Mouse (Mus musculus) hindbrain, embryonic 10.5 days (tissue): ENCODE measurements around the gene Hint1. TPM values are rescaled to one million over a fixed set of nuclear protein-coding genes. Genes with fewer than 3 reads are reported as not detected.

Experiments
- DNase-seq: peaks from one replicate; pipeline ENCODE4 v3.0.0-alpha.2; 2017; ENCODE audit warnings: low spot score
- H3K27ac ChIP-seq: fragments of 300-500 bp; sonication (generic); 2 replicates; pipeline ENCODE4 v1.5.1; 2016; ENCODE audit warnings: mild to moderate bottlenecking, moderate library complexity
- H3K27me3 ChIP-seq: fragments of 300-500 bp; sonication (generic); 2 replicates; pipeline ENCODE4 v1.6.1; 2016; ENCODE audit warnings: mild to moderate bottlenecking; ENCODE audit not compliant: poor library complexity, insufficient read depth, severe bottlenecking
- H3K36me3 ChIP-seq: fragments of 300-500 bp; sonication (generic); 2 replicates; pipeline ENCODE4 v1.6.1; 2016; ENCODE audit warnings: mild to moderate bottlenecking, moderate library complexity
- H3K4me1 ChIP-seq: fragments of 300-500 bp; sonication (generic); replicated peaks from 2 replicates; pipeline ENCODE4 v1.6.1; 2016; ENCODE audit warnings: mild to moderate bottlenecking
- H3K4me3 ChIP-seq: fragments of 300-500 bp; sonication (generic); 2 replicates; pipeline ENCODE4 v1.5.1; 2016; ENCODE audit warnings: mild to moderate bottlenecking, moderate library complexity
- H3K9me3 ChIP-seq: fragments of 300-500 bp; sonication (generic); 2 replicates; pipeline ENCODE4 v1.6.1; 2016; ENCODE audit warnings: mild to moderate bottlenecking, moderate library complexity
- WGBS: fragments of 180-500 bp; shearing (Covaris S2); methylation state at CpG from one replicate; pipeline ENCODE4 v1.1.7; 2016; 5-methylcytosine and 5-hydroxymethylcytosine counted together
- polyA plus RNA-seq: library from polyadenylated mRNA; unstranded; fragments of >200 nt; fragmentation: Nextera tagmentation; extraction: Ambion mirVana; gene quantifications from 2 replicates; pipeline ENCODE4 v1.2.1, GENCODE M21; 2016

Gene Hint1
- polyA plus RNA-seq, 1 experiment from 2014 or later: 627 TPM

DNA sequence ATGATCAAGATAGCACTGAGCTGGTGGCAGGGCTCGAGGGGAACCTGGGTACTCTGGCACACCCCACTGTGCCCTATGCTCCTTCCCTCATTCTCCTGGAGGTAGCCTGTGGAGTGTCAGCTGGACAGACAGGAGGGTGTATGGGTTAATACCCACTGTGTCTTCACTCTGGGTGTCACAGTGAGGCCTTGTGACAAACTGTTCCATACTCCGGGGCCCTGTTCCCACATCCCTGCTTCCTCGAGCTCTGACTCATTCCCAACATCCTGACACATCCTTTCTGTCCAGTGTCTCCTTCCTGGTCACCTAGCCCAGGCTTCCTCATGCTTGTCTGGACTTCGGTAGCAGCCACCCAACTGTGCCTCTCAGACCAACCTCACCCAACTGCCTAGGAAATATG lies 40.3 kb downstream of the Hint1 start:
- Histone ChIP-seq H3K27ac (no peak overlapping the region), H3K9me3 (no peaks in the 10 kb centered on the region), H3K4me1 (peaks cover 34% of the 10 kb centered on the region), H3K36me3 (peaks cover 50% of the 10 kb centered on the region), H3K4me3 (no peak overlapping the region), H3K27me3 (peaks cover 6% of the 10 kb centered on the region; the same call in 1 of the 2 replicates)
- WGBS: 77% methylated on average over 4 of the region's 4 CpGs
- no peak for DNase-seq

GRCm38 (mm10) chr11:54907259-54907658 lies 41.1 kb downstream of the Hint1 start:
- 89% methylated on average over 5 of the region's 5 CpGs for WGBS

GRCm38 (mm10) chr11:54909273-54909672 lies 43.1 kb downstream of the Hint1 start:
- no peak overlapping the region for H3K4me3 ChIP-seq
- 94% methylated on average over 11 of the region's 11 CpGs for WGBS
- no peak overlapping the region for H3K27ac ChIP-seq
- H3K27me3 ChIP-seq: no peaks in the 10 kb centered on the region
- DNase-seq: no peak
- no peaks in the 10 kb centered on the region for H3K9me3 ChIP-seq
- peaks cover 12% of the 10 kb centered on the region for H3K4me1 ChIP-seq
- H3K36me3 ChIP-seq: peaks cover 76% of the 10 kb centered on the region

More at GRCm38 (mm10) chr11:54907259-54907658, 41.1 kb downstream of the Hint1 start:
- peaks cover 33% of the 10 kb centered on the region for H3K4me1 ChIP-seq
- H3K27ac ChIP-seq: no peak overlapping the region
- H3K27me3 ChIP-seq: no peaks in the 10 kb centered on the region; the same call in 1 of the 2 replicates
- H3K36me3 ChIP-seq: peaks cover 58% of the 10 kb centered on the region
- no peak overlapping the region for H3K4me3 ChIP-seq
- no peak for DNase-seq
- H3K9me3 ChIP-seq: no peaks in the 10 kb centered on the region

DNA sequence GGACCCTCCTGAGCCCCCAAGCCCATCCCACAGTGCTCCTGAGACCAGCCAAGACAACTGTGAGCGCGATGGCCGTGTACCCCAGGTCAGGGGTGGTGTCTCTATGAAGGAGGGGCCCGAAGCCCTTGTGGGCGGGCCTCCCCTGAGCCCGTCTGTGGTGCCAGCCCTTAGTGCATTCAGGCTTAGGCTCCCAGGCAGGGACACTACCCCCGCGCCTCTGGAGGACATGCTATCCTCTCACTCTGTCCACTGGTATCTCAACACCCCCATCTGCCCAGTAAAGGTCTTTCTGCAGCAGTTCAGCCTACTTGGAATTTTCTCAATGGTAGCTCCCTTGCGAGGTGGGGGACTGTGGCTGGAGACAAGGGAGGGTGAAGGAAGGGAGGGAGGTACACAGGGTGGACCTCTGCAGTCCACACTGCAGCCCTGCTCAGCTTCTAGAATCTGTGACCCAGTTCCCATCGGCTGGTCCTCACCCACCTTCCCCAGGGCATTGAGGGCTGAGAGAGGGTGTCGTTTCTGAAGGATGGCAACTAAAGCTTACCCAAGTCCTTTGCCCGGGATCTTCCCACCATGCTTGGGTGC lies 44.0 kb downstream of the Hint1 start:
- Histone ChIP-seq H3K4me1 (peaks cover 6% of the 10 kb centered on the region; the same call in 1 of the 2 replicates), H3K4me3 (no peak overlapping the region), H3K9me3 (no peaks in the 10 kb centered on the region), H3K27me3 (no peaks in the 10 kb centered on the region), H3K36me3 (peaks cover 85% of the 10 kb centered on the region), H3K27ac (no peak overlapping the region)
- no peak for DNase-seq
- 89% methylated on average over 12 of the region's 12 CpGs for WGBS

DNA sequence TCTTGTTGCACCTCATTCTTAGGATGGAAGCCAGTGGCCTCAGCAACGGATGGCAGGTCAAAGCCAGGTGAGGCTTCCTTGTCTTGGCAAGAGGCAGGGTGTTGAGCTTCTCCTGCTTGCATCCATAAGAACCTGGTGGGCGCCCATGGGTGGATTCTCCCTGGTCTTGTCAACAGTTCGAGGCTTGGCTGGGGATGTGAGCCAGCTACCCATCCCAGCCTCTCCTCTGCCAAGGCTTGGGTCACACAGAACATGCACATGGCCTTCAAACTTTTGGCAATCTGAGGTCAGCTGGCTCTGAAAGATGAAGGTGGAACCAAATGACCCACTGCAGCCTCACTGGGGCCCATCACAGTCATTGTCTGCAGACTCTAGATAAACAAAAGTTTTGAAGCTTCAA lies 45.0 kb downstream of the Hint1 start:
- Histone ChIP-seq H3K4me3 (no peak overlapping the region), H3K36me3 (peaks cover 93% of the 10 kb centered on the region), H3K27ac (no peak overlapping the region), H3K9me3 (no peaks in the 10 kb centered on the region), H3K4me1 (peaks cover under 1% of the 10 kb centered on the region; the same call in 1 of the 2 replicates), H3K27me3 (no peaks in the 10 kb centered on the region)
- no peak for DNase-seq
- 88% methylated on average over 3 of the region's 3 CpGs for WGBS

DNA sequence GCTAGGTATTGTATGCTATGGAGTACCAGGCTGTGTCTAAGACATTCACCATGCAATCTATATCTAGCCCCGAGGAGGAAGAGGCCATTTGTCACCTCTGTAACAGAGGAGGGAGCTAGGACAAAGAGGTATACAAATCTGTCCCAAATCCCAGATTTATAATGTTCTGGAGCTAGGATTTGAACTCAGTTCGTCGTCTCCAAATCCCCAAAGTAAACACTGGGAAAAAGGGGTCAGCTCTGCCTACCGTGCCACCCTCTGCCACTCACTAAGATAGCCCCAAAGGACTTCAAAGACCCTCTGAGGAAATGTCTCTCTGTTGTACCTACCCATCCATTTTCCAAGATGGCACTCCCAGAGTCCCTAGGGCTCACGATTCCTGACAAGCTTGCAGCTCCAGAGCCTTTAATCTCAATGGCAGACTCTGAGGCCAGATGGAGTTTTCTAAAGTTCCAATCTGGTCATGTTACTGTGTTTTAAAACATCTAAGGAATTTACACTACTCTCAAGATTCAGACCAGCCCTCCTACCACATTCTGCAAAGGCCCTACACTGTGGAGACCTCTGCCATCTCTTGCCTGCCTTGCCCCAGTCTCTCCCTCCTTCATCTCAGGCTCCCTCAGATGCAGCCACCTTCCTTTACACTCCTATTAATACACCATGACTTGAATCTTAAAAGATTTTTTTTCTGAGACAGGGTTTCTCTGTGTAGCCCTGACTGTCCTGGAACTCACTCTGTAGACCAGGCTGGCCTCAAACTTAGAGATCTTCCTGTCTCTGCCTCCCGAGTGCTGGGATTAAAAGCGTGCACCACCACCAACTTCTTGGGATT lies 45.7 kb downstream of the Hint1 start:
- H3K36me3 ChIP-seq: peaks cover 95% of the 10 kb centered on the region
- H3K4me3 ChIP-seq: no peak overlapping the region
- H3K4me1 ChIP-seq: no peaks in the 10 kb centered on the region
- H3K27me3 ChIP-seq: no peaks in the 10 kb centered on the region
- H3K27ac ChIP-seq: no peak overlapping the region
- no peaks in the 10 kb centered on the region for H3K9me3 ChIP-seq
- WGBS: 91% methylated on average over 7 of the region's 7 CpGs
- no peak for DNase-seq

DNA sequence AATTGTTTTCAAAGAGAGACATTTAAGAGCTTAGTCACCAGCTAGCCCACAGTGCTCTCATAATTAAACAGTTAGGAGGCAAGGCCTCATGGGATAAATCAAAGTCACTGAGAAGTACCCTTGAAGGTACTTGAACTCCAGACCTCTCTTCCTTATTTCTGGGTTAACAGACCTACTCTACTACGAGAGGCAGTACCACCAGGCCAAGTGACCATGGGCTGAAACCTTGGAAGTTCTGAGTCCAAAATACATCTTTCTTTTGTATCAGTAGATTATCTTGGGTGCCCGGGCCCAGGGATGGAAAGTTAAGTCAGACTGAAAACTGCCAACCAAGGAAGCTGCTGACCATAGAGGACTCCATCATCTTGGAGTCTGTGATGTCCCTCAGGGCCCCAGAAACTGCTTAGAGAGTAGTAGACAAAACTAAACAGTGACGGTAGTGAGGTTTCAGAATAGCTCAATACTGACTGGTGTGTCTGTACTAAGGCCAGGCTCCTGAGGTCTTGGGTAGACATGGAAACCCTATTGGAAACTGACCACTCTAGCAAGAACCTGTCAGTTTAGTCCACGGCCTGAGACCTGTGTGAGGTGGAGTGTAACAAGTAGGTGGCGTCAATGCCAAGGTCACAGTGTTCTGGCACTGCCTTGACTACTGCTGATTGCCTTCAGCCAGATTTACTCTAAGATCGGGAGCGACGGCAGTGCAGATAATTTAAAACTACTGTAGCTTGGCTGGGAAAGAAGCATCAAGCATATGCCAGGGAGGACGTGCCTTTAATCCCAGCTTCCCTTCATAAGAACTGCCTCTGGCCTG lies 46.5 kb downstream of the Hint1 start:
- DNase-seq: no peak
- H3K4me3 ChIP-seq: no peak overlapping the region

GRCm38 (mm10) chr11:54913841-54914240 lies 47.7 kb downstream of the Hint1 start:
- H3K4me3 ChIP-seq: no peak overlapping the region
- DNase-seq: no peak
- no peaks in the 10 kb centered on the region for H3K4me1 ChIP-seq
- 0 out of 2 replicates have a peak, but pooled peaks cover 3% of the 10 kb centered on the region for H3K9me3 ChIP-seq
- H3K36me3 ChIP-seq: peaks cover 96% of the 10 kb centered on the region
- no peak overlapping the region for H3K27ac ChIP-seq
- 89% methylated on average over 5 of the region's 5 CpGs for WGBS
- H3K27me3 ChIP-seq: no peaks in the 10 kb centered on the region

More for the DNA sequence above, 46.5 kb downstream of the Hint1 start:
- Histone ChIP-seq H3K36me3 (peaks cover 95% of the 10 kb centered on the region), H3K4me1 (no peaks in the 10 kb centered on the region), H3K27me3 (no peaks in the 10 kb centered on the region), H3K9me3 (no peaks in the 10 kb centered on the region), H3K27ac (no peak overlapping the region)
- WGBS: 90% methylated on average over 9 of the region's 9 CpGs

DNA sequence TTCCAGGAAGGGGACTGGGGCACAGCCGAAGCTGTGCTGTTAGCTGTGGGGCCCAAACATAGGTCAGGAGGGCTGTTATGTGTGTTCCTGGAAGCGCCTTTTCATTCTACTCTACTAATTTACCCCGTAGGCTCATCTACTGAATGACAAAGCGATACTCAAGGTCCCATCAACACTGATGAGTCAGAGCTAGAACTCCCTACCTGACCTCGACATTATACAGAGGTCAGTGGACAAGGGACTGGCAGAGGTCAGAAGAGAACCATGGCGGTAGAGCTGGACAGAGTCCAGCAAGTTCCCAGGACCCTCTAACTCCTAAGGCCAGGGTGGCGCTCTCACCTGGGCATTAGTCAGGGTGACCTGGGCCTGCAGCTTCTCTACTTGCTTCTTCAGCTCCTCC lies 51.3 kb downstream of the Hint1 start:
- Histone ChIP-seq H3K4me3 (no peak overlapping the region), H3K27me3 (no peaks in the 10 kb centered on the region), H3K36me3 (peaks cover 92% of the 10 kb centered on the region), H3K9me3 (0 out of 2 replicates have a peak, but pooled peaks cover 3% of the 10 kb centered on the region), H3K27ac (no peak overlapping the region), H3K4me1 (peaks cover 16% of the 10 kb centered on the region)
- 93% methylated on average over 7 of the region's 7 CpGs for WGBS
- no peak for DNase-seq

- 0 out of 2 replicates have a peak, but pooled peaks cover 3% of the 10 kb centered on the region for H3K9me3 ChIP-seq
- 89% methylated on average over 4 of the region's 4 CpGs for WGBS
- H3K4me1 ChIP-seq: peaks cover 16% of the 10 kb centered on the region
- no peak overlapping the region for H3K4me3 ChIP-seq
- peaks cover 92% of the 10 kb centered on the region for H3K36me3 ChIP-seq
- no peak overlapping the region for H3K27ac ChIP-seq
- no peak for DNase-seq
- H3K27me3 ChIP-seq: no peaks in the 10 kb centered on the region
Observed at GRCm38 (mm10) chr11:54918273-54918672, 52.1 kb downstream of the Hint1 start.
